Mouse (Mus musculus): ENCODE results near the gene Mvb12a.
A peak's percentile ranks its signal among the peaks of the same experiment; 100 is the strongest.

Gene Mvb12a

DNA sequence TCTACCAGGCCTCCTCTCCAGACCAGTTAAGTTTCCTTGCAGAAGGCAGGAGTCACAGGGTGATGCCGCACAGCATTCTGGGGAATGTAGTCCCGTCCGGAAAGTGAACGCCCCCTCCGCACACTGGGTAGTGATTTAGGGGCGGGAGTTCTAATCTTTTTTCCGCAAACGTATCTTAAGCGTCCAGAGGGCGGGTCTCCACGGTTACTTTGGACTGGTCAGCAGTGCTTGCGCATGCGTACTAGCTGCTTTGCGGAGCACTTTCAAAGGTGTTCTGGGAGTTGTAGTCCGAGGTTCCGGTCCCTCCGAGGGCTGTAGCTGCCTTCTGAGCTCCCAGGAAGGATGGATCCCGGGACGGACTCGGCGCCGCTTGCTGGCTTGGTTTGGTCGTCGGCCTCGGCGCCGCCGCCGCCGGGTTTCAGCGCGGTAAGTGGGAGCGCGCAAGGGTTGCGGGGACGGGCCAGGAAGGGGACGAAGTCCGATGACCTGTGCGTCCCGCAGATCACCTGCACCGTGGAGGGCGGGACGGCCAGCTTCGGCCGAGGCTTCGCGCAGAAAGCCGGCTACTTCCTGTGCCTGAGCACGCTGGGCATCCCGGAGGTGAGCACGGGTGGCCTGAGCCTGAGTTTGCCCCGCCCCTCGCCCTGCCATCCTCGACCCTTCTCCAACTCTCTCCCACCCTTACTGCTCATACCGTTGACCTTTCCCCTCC is at the start of gene Mvb12a:
Mvb12a (plus strand) TSS at position 291 of the 712 bp plus-strand sequence.
- peak; percentile 92 for DNase-seq (ENCODE audit: extremely low spot score, low spot score)

GRCm38 (mm10) chr8:71495039-71495438 is 47.7 kb upstream of the Mvb12a start:
- DNase-seq (ENCODE audit: extremely low spot score, low spot score) = peak; percentile 83

DNA sequence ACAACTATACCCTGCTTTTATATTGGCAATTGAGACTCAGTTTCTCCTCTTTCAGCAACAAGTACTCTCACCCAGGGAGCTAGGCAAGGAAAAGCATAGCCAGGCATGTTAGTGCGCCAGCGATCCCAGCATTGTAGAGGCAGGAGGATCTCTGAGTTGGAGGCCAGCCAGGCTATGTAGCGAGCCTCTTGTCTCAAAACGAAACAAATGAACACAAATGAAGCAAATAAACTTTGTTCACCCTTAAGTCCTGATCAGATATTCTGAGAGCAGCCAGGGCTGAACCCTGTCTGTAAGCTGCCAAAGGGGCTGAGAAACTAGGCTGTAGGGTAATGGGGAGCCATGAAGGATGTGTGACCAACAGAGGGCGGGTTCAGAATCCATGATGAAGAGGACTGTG is 46.9 kb upstream of the Mvb12a start:
- DNase-seq (ENCODE audit: extremely low spot score, low spot score) = no peak

DNA sequence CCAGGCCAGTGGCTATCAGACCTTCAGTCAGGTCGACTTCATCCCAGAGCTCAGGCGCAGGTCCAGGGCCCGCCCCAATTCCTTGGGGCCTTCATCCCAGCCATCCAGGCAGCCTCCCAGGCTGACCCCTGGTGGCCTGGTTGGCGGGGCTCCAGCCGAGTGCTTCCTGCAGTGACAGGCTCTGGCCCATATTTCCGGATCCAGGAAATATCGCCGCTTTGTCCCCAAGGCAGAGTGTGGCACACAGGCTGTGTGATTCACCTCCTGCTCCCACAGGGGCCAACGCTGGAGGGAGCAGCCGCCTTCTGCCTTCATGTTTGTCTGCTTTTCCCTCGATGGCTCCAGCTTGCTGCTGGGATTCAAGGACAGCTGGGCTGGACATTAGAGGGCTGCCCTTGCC is 46.2 kb upstream of the Mvb12a start:
- no peak for DNase-seq (ENCODE audit: extremely low spot score, low spot score)

GRCm38 (mm10) chr8:71497077-71497645 is 45.6 kb upstream of the Mvb12a start:
- no peak for DNase-seq (ENCODE audit: extremely low spot score, low spot score)

DNA sequence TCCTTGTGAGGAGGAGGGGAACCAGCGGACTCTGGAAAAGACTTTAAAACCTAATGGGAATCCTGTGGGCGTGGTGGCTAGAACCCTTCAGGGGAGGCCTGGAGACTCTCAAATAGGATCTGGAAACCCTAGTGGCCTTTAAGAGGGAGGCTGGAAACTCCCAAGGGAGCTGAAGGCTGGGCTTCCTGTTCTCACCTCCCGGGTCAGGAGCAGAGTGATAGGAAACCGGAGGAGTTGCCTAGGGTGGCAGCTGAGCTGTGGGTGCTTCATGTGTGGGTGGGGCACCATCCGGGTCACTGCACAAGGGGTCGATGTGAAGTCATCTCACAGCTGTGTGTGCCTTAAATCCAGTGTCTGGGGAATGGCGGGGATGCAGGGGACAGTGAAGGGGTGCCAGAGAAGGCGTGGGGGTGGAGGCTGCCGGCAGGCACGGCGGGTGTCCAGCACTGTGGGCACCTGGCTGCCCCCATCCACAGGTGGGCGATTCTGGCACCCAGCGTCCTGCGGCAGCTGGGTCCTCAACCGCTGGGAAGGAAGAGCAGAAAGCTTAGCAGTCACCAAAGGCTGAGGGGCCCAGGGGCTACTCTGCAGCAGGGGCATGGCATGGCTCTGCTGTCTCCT is 44.7 kb upstream of the Mvb12a start:
- DNase-seq (ENCODE audit: extremely low spot score, low spot score) = no peak

DNA sequence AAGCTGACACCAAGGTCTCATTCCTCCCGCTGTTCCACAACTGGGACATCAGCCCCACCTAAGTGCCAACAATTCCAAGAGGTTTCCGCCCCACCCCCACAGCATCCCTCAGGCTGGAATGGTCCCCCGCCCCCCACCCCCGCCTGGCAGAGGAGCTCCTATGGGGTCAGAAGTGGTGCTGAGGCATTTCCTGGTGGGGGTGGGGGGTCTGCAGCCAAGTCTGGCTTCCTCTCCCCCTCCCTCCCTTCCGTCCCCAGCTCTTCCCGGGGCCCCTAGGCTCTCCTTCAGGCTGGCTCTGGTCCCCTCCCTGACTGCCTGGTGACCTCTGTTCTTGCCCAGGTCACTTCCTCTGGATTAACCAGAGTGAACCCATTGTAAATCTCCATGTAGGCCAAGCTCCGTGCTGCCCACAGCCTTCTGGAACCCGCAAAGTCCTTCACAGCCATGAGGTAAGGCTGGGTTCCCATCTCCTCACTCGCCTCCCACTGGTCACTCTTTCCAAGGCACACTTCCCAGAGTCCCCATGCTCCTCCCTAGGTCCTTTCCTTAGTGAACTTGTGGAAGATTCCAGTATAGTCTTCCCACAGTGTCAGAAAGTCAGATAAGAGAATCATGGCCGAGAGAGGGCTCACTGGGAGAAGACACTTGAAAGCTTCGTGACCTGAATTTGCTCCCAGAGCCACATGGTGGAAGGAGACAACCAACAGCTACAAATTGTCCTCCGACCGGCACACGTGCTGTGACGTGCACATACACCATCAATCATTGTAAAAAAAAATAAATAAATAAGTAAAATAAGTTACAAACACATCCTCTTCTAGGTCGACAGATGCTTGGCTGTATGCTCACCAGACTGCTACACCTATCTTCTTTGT is 43.7 kb upstream of the Mvb12a start:
- DNase-seq (ENCODE audit: extremely low spot score, low spot score) = peak; percentile 47

GRCm38 (mm10) chr8:71504349-71504748 is 38.4 kb upstream of the Mvb12a start:
- DNase-seq (ENCODE audit: extremely low spot score, low spot score) = no peak

- no peak for DNase-seq (ENCODE audit: extremely low spot score, low spot score)
Observed at GRCm38 (mm10) chr8:71505326-71505725, 37.4 kb upstream of the Mvb12a start.

GRCm38 (mm10) chr8:71505979-71506378 is 36.7 kb upstream of the Mvb12a start:
- DNase-seq (ENCODE audit: extremely low spot score, low spot score) = no peak

DNA sequence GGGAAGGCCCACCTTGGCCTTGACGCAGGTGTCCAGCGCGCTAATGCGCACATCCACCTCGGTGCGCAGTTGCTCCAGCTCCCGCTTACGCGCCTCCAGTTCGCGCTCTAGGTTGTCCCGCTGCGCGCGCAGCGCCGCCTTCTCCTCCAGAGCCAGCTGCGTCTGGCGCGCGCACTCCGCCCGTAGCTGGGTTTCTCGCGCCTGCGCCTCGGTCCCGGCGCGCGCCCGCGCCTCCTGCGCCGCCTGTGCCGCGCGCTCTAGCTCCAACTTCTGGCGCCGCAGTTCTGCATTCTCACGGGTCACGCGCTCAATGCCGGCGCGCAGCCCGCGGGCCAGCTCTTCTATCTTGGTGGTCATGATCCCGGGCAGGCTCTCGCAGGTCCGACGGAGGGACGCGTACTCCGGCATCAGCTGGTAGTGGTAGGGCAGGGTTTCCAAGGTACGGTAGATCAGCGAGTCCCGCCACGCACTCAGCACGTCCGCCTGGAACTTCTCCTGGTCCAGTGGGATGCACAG is 35.1 kb upstream of the Mvb12a start:
- peak; percentile 75 for DNase-seq (ENCODE audit: extremely low spot score, low spot score)

DNA sequence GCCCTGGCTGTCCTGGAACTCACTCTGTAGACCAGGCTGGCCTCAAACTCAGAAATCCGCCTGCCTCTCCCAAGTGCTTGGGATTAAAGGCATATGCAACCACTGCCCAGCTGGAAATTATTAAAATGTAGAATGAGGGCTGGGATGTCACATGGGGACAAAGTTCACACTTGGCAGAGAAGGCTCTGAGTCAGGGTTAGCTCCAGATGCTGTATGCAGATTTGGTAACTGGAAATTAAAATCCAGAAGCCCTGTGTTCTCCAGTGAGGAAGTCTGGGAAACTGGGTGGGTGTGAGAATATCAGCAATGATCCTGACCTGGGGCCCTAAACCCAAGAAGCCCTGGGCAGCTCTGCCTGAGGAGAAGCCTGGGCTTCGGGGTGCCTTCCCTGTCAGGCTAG is 33.4 kb upstream of the Mvb12a start:
- no peak for DNase-seq (ENCODE audit: extremely low spot score, low spot score)

GRCm38 (mm10) chr8:71511644-71512043 is 31.1 kb upstream of the Mvb12a start, which contains the start of gene Plvap:
Gene Plvap (minus strand): TSS chr8:71511752.
- no peak for DNase-seq (ENCODE audit: extremely low spot score, low spot score)

DNA sequence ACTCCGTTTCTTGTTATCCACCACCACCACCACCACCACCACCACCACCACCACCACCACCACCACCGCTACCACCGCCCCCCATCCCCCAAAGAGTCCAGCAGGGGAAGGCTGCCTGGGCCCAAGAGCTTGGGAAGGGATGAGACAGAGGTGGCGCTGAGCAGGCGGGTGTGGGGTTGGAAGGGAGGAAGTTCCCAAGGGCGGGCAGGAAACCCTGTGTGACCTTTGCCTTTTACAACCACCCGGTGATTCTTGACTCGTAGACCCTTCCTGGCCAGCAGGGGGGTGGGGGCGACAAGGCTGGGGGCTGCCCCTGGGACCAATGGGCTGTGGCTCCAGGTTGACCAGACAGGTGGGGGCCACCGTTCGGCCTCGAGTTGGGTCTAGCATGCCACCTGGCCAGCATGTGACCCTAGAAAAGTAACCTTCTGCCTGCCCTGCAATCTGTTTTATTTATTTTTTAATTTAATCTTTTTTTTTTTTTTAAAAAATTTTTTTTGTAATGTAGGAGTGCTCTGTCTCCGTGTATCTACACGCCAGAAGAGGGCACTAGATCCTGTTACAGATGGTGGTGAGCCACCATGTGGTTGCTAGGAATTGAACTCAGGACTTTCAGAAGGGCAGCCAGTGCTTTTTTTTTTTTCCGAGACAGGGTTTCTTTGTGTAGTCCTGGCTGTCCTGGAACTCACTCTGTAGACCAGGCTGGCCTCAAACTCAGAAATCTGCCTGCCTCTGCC is 29.5 kb upstream of the Mvb12a start:
- no peak for DNase-seq (ENCODE audit: extremely low spot score, low spot score)

GRCm38 (mm10) chr8:71515043-71515442 is 27.7 kb upstream of the Mvb12a start:
- DNase-seq (ENCODE audit: extremely low spot score, low spot score) = no peak

- DNase-seq (ENCODE audit: extremely low spot score, low spot score) = no peak
Observed at GRCm38 (mm10) chr8:71516786-71517185, 25.9 kb upstream of the Mvb12a start.

DNA sequence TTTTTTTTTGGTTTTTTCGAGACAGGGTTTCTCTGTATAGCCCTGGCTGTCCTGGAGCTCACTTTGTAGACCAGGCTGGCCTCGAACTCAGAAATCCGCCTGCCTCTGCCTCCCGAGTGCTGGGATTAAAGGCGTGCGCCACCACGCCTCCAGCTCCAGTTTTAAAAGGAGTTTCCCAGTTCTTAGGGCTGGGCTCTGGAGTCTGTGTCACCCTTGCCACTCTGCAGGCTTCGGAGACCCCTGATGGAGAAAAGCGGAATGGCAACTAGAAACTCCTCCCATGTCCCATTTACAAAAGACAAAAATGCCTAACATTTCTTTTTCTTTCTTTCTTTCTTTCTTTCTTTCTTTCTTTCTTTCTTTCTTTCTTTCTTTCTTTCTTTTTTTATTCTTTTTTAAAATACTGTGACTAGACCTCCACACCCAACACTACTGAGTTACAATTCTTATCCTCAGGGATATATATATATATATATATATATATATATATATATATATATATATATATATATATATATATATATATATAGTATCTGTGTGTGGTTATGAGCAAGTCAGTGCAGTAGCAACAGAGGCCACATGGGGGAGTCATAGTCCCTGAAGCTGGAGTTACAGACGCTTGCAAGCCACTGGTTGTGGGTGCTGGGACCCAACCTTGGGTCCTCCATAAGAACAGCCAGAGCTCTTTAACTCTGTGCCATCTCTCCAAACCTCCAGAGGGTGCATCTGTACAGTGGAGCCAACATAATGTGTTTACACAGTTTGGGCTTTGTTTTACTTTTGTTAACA is 23.5 kb upstream of the Mvb12a start:
- DNase-seq (ENCODE audit: extremely low spot score, low spot score) = peak; percentile 54

- peak; percentile 95 for DNase-seq (ENCODE audit: extremely low spot score, low spot score)
Observed at GRCm38 (mm10) chr8:71521634-71522033, 21.1 kb upstream of the Mvb12a start.

- no peak for DNase-seq (ENCODE audit: extremely low spot score, low spot score)
Observed at GRCm38 (mm10) chr8:71525226-71526050, 17.3 kb upstream of the Mvb12a start, which contains the start of gene Ccdc194. Gene Ccdc194 (minus strand): TSS chr8:71525711.
